Mouse (Mus musculus): ENCODE measurements at regions not wholly inside any gene's neighbourhood (a gene's known extent, or its start where the extent isn't known, plus 50 kb on each side); places are given as distances from the start of the nearest gene placed in this dataset.

- peak; percentile 11 to 55 for DNase-seq (ENCODE audit: low spot score in 2 of 2)
Observed at GRCm38 (mm10) chr9:41697611-41698467, 426.3 kb downstream of the Sorl1 start.

GRCm38 (mm10) chr9:41697160-41697559 is 426.9 kb downstream of the Sorl1 start:
- no peak for DNase-seq (ENCODE audit: low spot score in 2 of 2)

GRCm38 (mm10) chr9:41682911-41683310 is 441.2 kb downstream of the Sorl1 start:
- DNase-seq (ENCODE audit: low spot score in 2 of 2): no peak

- DNase-seq (ENCODE audit: low spot score in 2 of 2): no peak
Observed at GRCm38 (mm10) chr9:41675656-41676055, 448.4 kb downstream of the Sorl1 start.

- no peak for DNase-seq (ENCODE audit: low spot score in 2 of 2)
Observed at GRCm38 (mm10) chr9:41672958-41673357, 451.1 kb downstream of the Sorl1 start.

- DNase-seq (ENCODE audit: low spot score in 2 of 2): no peak
Observed at GRCm38 (mm10) chr9:41668741-41669140, 455.4 kb downstream of the Sorl1 start.

- peak; percentile 4 to 65 for DNase-seq (ENCODE audit: low spot score in 2 of 2)
Observed at GRCm38 (mm10) chr9:41665000-41665685, 459.0 kb downstream of the Sorl1 start.

GRCm38 (mm10) chr9:41660576-41660975 is 463.5 kb downstream of the Sorl1 start:
- DNase-seq (ENCODE audit: low spot score in 2 of 2): no peak

GRCm38 (mm10) chr9:41660011-41660410 is 464.1 kb downstream of the Sorl1 start:
- no peak for DNase-seq (ENCODE audit: low spot score in 2 of 2)

GRCm38 (mm10) chr9:41631564-41632205 is 470.2 kb upstream of the Ubash3b start:
- DNase-seq (ENCODE audit: low spot score in 2 of 2): peak in 1 of 2 experiments; percentile 20

GRCm38 (mm10) chr9:41621341-41621740 is 459.8 kb upstream of the Ubash3b start:
- no peak for DNase-seq (ENCODE audit: low spot score in 2 of 2)

GRCm38 (mm10) chr9:41614002-41614401 is 452.5 kb upstream of the Ubash3b start:
- DNase-seq (ENCODE audit: low spot score in 2 of 2): no peak

- no peak for DNase-seq (ENCODE audit: low spot score in 2 of 2)
Observed at GRCm38 (mm10) chr9:41612802-41613550, 451.5 kb upstream of the Ubash3b start.

GRCm38 (mm10) chr9:41612452-41612795 is 450.9 kb upstream of the Ubash3b start:
- DNase-seq (ENCODE audit: low spot score in 2 of 2): no peak

- DNase-seq (ENCODE audit: low spot score in 2 of 2): peak in 1 of 2 experiments; percentile 64
Observed at GRCm38 (mm10) chr9:41611534-41612451, 450.3 kb upstream of the Ubash3b start.

GRCm38 (mm10) chr9:41610347-41610746 is 448.9 kb upstream of the Ubash3b start:
- no peak for DNase-seq (ENCODE audit: low spot score in 2 of 2)

- DNase-seq (ENCODE audit: low spot score in 2 of 2): no peak
Observed at GRCm38 (mm10) chr9:41606136-41606535, 444.6 kb upstream of the Ubash3b start.

- no peak for DNase-seq (ENCODE audit: low spot score in 2 of 2)
Observed at GRCm38 (mm10) chr9:41604916-41605315, 443.4 kb upstream of the Ubash3b start.

- no peak for DNase-seq (ENCODE audit: low spot score in 2 of 2)
Observed at GRCm38 (mm10) chr9:41600778-41601177, 439.3 kb upstream of the Ubash3b start.

- no peak for DNase-seq (ENCODE audit: low spot score in 2 of 2)
Observed at GRCm38 (mm10) chr9:41599874-41600273, 438.4 kb upstream of the Ubash3b start.

Measured in left cerebral cortex, adult 8-10 months (tissue).